Mouse (Mus musculus): ENCODE data around the gene Acsl1.

DNA sequence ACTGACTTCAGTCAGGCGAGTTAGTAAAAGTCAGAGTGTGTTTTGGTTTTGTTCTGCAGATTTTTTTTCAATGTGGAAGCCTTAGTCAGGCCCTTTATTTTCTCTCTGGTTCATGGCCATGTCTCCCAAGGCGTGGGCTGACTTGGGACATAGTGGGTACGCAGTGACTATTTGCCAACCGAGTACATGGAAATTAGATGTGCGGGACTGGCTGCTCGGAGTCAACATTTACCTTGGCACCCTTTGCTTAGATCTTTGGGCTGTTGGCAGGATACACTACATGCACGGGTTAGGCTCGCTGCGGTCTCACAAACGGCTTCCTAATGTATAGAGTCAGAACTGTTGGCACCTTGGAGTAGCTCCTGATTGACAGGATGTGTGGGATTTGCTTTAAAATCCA, 7.9 kb downstream of the Acsl1 start:
- TF ChIP-seq GATA1 (IDR thresholded peaks at IDR 0.05; ENCODE audit: borderline replicate concordance, low read length) (no peak), FLI1 (IDR thresholded peaks at IDR 0.05; ENCODE audit: low read length) (no peak)
